Mouse (Mus musculus): ENCODE data around the gene Lmf1. TPM values are rescaled to one million over a fixed set of nuclear protein-coding genes. Genes with fewer than 3 reads are reported as not detected.

Gene Lmf1
- polyA plus RNA-seq, 1 experiment from 2014 or later, result 25.2 TPM

GRCm38 (mm10) chr17:25652272-25652671 is 73.4 kb downstream of the Lmf1 start:
- Histone ChIP-seq H3K4me1 (peaks cover 35% of the 10 kb centered on the region), H3K36me3 (peaks cover 19% of the 10 kb centered on the region), H3K4me3 (no peak overlapping the region), H3K27me3 (replicated peaks) (no peaks in the 10 kb centered on the region), H3K9ac (no peak overlapping the region), H3K27ac (no peak overlapping the region), H3K4me2 (replicated peaks) (no peak overlapping the region), H3K9me3 (no peaks in the 10 kb centered on the region)
- ATAC-seq (ENCODE audit: low FRiP score, low read depth), result no peak
- 68% methylated on average over 8 of the region's 8 CpGs for WGBS

DNA sequence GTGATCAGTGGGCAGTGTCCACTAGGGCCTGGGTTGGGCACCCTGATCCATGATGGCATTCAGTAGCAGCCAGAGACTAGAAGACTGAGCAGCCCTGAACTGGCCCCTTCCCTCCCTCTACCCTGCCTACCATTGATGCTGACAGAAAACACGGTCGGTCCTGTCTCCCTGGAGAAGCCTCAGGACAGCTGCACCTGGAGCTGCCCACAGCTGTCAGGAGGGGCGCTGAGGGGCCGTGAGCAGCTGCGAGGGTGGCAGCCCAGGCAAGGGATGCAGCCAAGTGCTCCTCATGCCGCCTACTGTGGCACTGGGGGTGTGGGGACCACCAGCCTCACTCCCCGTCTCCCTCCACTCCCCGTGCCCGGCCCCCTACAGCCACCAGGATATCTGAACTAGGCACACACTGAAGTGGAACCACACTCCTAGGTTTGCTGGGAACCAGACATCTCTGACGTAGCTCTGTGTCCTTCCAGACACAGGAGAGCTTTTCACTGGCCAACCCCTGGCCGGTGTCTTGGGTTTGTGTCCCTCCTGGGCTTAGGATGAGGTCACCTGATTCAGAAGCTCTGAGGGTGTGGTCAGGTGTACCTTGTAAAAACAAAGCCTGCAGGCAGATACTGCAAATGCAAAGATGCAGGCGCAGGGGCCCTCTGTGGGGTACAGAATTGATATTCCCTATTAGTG is 77.4 kb downstream of the Lmf1 start:
- Histone ChIP-seq H3K4me2 (replicated peaks) (no peak overlapping the region), H3K27ac (0 out of 2 replicates have a peak overlapping the region, but pooled peaks have one; percentile 3), H3K27me3 (replicated peaks) (no peaks in the 10 kb centered on the region), H3K9ac (peak overlapping the region; percentile 14; the same call in 1 of the 2 replicates), H3K9me3 (no peaks in the 10 kb centered on the region), H3K4me3 (no peak overlapping the region), H3K36me3 (peaks cover 4% of the 10 kb centered on the region; the same call in 1 of the 2 replicates), H3K4me1 (peaks cover 31% of the 10 kb centered on the region)
- ATAC-seq (ENCODE audit: low FRiP score, low read depth), result peak; percentile 78; the same call in 1 of the 2 replicates
- WGBS, result 59% methylated on average over 12 of the region's 12 CpGs

- Histone ChIP-seq H3K4me1 (peaks cover 31% of the 10 kb centered on the region), H3K4me3 (no peak overlapping the region)
- ATAC-seq (ENCODE audit: low FRiP score, low read depth), result peak; percentile 58; the same call in 1 of the 2 replicates
Measured at GRCm38 (mm10) chr17:25656826-25657189, 77.9 kb downstream of the Lmf1 start.

GRCm38 (mm10) chr17:25663213-25663835 is 84.4 kb downstream of the Lmf1 start:
- no peaks in the 10 kb centered on the region; the same call in 1 of the 2 replicates for H3K36me3 ChIP-seq
- H3K4me2 ChIP-seq (replicated peaks), result no peak overlapping the region
- 56% methylated on average over 12 of the region's 12 CpGs for WGBS
- no peak overlapping the region for H3K4me3 ChIP-seq
- H3K9ac ChIP-seq, result no peak overlapping the region
- ATAC-seq (ENCODE audit: low FRiP score, low read depth), result 0 out of 2 replicates have a peak, but pooled peaks have one; percentile 25
- H3K4me1 ChIP-seq, result peaks cover 27% of the 10 kb centered on the region
- H3K9me3 ChIP-seq, result no peaks in the 10 kb centered on the region
- no peaks in the 10 kb centered on the region for H3K27me3 ChIP-seq (replicated peaks)
- H3K27ac ChIP-seq, result no peak overlapping the region

More at GRCm38 (mm10) chr17:25656826-25657189, 77.9 kb downstream of the Lmf1 start:
- Histone ChIP-seq H3K27ac (peak overlapping the region; percentile 3; the same call in 1 of the 2 replicates), H3K27me3 (replicated peaks) (no peaks in the 10 kb centered on the region), H3K9me3 (no peaks in the 10 kb centered on the region), H3K4me2 (replicated peaks) (no peak overlapping the region), H3K36me3 (peaks cover 4% of the 10 kb centered on the region; the same call in 1 of the 2 replicates), H3K9ac (0 out of 2 replicates have a peak overlapping the region, but pooled peaks have one; percentile 14)
- 16% methylated on average over 3 of the region's 3 CpGs for WGBS

- WGBS, result 92% methylated on average over 6 of the region's 6 CpGs
- H3K9ac ChIP-seq, result no peak overlapping the region
- no peaks in the 10 kb centered on the region for H3K27me3 ChIP-seq (replicated peaks)
- no peak overlapping the region for H3K27ac ChIP-seq
- H3K4me3 ChIP-seq, result no peak overlapping the region
- no peaks in the 10 kb centered on the region for H3K9me3 ChIP-seq
- no peak overlapping the region for H3K4me2 ChIP-seq (replicated peaks)
- no peaks in the 10 kb centered on the region; the same call in 1 of the 2 replicates for H3K36me3 ChIP-seq
- peaks cover 42% of the 10 kb centered on the region for H3K4me1 ChIP-seq
- ATAC-seq (ENCODE audit: low FRiP score, low read depth), result no peak
Measured at GRCm38 (mm10) chr17:25665485-25665884, 86.6 kb downstream of the Lmf1 start.

DNA sequence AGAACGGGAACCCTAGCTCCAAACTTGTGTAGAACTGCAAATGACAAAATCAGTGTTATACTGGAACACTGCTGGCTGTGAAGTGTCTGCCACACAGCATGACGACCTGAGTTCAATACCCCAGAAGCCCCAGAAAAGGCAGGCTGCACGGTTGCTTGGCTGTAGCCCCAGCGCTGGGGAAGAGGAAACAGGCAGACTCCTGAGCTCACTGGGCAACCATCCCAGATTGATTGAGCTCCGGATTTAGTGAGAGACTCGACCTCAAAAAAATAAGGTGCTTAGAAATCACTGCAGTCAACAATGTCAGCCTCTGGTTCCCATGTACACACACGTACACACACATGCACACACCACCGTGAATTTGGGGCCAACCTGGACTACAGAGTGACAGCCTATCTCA is 87.0 kb downstream of the Lmf1 start:
- no peak for ATAC-seq (ENCODE audit: low FRiP score, low read depth)

DNA sequence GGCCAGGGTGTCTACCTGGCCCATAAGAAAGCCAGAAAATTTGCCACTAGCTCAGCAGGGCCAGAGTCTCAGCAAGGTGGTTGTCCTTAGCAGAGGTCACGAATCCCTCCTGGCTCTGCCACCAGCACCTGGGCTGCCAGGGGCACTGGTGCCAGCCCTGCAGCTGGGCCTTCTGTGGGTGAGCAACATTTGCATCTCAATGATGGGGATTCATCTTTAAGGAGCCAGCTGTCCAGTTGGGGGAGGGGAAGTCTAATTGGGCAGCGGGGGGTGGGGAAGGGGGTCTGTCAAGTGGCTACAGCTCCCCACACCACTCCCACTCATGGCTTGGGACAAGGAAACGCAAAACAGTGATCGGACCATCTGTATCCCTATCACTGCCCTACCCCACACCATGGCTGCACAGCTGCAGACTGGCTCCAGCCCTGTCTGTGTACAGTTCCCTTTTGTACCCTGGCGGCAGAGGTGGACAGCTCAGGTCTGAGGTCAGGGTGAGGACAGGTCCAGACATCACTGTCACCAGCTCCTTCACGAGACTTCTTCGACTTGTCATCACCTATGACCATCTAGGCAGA is 89.7 kb downstream of the Lmf1 start:
- ATAC-seq (ENCODE audit: low FRiP score, low read depth), result peak; percentile 37; the same call in 1 of the 2 replicates
- 73% methylated on average over 7 of the region's 7 CpGs for WGBS
- Histone ChIP-seq H3K36me3 (no peaks in the 10 kb centered on the region), H3K9ac (no peak overlapping the region), H3K4me3 (no peak overlapping the region), H3K27me3 (replicated peaks) (no peaks in the 10 kb centered on the region), H3K4me1 (peaks cover 31% of the 10 kb centered on the region), H3K9me3 (no peaks in the 10 kb centered on the region), H3K27ac (no peak overlapping the region), H3K4me2 (replicated peaks) (no peak overlapping the region)

More for the DNA sequence above, 87.0 kb downstream of the Lmf1 start:
- Histone ChIP-seq H3K4me2 (replicated peaks) (no peak overlapping the region), H3K36me3 (no peaks in the 10 kb centered on the region), H3K4me1 (peaks cover 40% of the 10 kb centered on the region), H3K9me3 (no peaks in the 10 kb centered on the region), H3K9ac (no peak overlapping the region), H3K27me3 (replicated peaks) (no peaks in the 10 kb centered on the region), H3K27ac (no peak overlapping the region), H3K4me3 (no peak overlapping the region)
- 74% methylated on average over 8 of the region's 8 CpGs for WGBS

- Histone ChIP-seq H3K9ac (no peak overlapping the region), H3K27me3 (replicated peaks) (no peaks in the 10 kb centered on the region), H3K4me2 (replicated peaks) (no peak overlapping the region), H3K4me3 (no peak overlapping the region), H3K27ac (no peak overlapping the region), H3K4me1 (peaks cover 19% of the 10 kb centered on the region), H3K9me3 (peaks cover 8% of the 10 kb centered on the region; the same call in 1 of the 2 replicates), H3K36me3 (no peaks in the 10 kb centered on the region)
- ATAC-seq (ENCODE audit: low FRiP score, low read depth), result no peak
Measured at GRCm38 (mm10) chr17:25672982-25673381, 94.1 kb downstream of the Lmf1 start.

GRCm38 (mm10) chr17:25677969-25678368 is 99.1 kb downstream of the Lmf1 start:
- H3K27me3 ChIP-seq (replicated peaks), result no peaks in the 10 kb centered on the region
- no peaks in the 10 kb centered on the region for H3K36me3 ChIP-seq
- H3K9ac ChIP-seq, result no peak overlapping the region
- no peak for ATAC-seq (ENCODE audit: low FRiP score, low read depth)
- H3K9me3 ChIP-seq, result peaks cover 8% of the 10 kb centered on the region; the same call in 1 of the 2 replicates
- H3K4me1 ChIP-seq, result peaks cover 16% of the 10 kb centered on the region
- 55% methylated on average over 6 of the region's 6 CpGs for WGBS
- H3K27ac ChIP-seq, result no peak overlapping the region
- no peak overlapping the region for H3K4me2 ChIP-seq (replicated peaks)
- H3K4me3 ChIP-seq, result no peak overlapping the region

DNA sequence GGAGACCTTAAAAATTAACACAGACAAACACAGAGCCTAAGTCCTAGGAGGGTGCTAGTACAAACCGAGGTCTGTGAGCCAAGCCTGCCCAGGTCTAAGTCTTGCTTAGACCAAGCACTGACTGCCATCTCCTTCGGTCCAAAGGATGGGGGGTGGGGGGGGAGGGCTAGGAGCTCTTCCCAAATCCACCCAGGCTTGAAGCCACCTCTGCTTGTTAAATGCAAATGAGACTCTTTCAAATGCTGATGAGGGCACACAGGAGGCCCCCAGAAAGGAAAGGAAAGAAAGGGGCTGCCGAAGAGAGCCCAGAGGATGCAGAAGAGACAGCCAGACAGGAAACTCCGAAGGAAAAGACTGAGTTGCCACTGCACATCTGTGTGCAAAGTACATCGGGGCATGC is 100.9 kb downstream of the Lmf1 start:
- WGBS, result 2% methylated on average over 5 of the region's 5 CpGs
- ATAC-seq (ENCODE audit: low FRiP score, low read depth), result peak; percentile 37; the same call in 1 of the 2 replicates
- Histone ChIP-seq H3K36me3 (no peaks in the 10 kb centered on the region), H3K4me3 (no peak overlapping the region), H3K9ac (no peak overlapping the region), H3K27ac (no peak overlapping the region), H3K9me3 (peaks cover 8% of the 10 kb centered on the region; the same call in 1 of the 2 replicates), H3K4me2 (replicated peaks) (peak overlapping the region; percentile 30), H3K4me1 (peaks cover 16% of the 10 kb centered on the region), H3K27me3 (replicated peaks) (no peaks in the 10 kb centered on the region)

DNA sequence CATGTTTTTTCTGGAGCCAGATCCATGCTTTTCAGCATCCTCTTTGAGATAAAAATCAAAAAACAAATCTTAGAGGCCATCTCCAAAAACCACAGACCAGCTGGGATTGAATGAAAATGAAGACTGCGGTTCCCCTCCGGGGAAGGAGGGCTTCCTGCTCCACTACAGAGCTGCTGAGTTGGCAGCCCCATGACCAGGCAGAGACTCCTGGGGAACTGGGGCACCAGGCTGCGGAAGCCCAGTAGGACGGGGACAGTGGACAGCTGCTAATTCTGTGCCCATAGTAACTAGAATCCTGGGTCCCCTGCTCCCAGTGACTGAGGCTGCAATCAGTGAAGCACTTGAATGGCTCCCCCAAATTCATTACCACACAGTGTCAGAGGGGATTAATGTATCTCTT is 102.8 kb downstream of the Lmf1 start:
- Histone ChIP-seq H3K4me1 (peaks cover 16% of the 10 kb centered on the region), H3K27me3 (replicated peaks) (no peaks in the 10 kb centered on the region), H3K36me3 (no peaks in the 10 kb centered on the region), H3K9ac (no peak overlapping the region), H3K4me3 (no peak overlapping the region), H3K9me3 (no peaks in the 10 kb centered on the region), H3K27ac (no peak overlapping the region), H3K4me2 (replicated peaks) (no peak overlapping the region)
- WGBS, result 84% methylated on average over 4 of the region's 4 CpGs
- no peak for ATAC-seq (ENCODE audit: low FRiP score, low read depth)

DNA sequence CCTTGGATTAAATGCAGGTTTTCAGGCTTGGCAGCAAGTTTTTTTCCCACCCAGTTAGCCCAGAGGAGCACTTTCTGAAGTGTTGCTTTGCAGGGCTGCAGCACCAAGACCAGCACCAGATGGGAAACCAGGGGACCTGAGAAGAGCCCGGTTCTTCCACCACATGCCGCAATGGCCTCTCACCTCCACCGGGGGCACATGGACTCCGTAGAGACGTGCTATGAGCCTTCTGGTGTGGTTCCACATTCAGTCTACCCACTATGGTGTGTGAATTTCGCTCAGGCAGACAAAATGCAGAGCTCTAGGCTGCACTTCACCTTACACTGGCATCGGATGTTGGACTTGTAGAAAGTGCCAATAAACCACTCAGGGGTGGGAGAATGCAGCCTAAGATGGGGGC is 107.4 kb downstream of the Lmf1 start:
- no peaks in the 10 kb centered on the region for H3K9me3 ChIP-seq
- WGBS, result 56% methylated on average over 7 of the region's 7 CpGs
- no peak overlapping the region for H3K4me2 ChIP-seq (replicated peaks)
- H3K27me3 ChIP-seq (replicated peaks), result 0 out of 2 replicates have a peak, but pooled peaks cover 7% of the 10 kb centered on the region
- no peak overlapping the region for H3K4me3 ChIP-seq
- H3K9ac ChIP-seq, result no peak overlapping the region
- no peaks in the 10 kb centered on the region for H3K4me1 ChIP-seq
- no peaks in the 10 kb centered on the region for H3K36me3 ChIP-seq
- no peak overlapping the region for H3K27ac ChIP-seq
- ATAC-seq (ENCODE audit: low FRiP score, low read depth), result no peak

Measured in neural tube, embryonic 12.5 days (tissue).